Mouse (Mus musculus) mesoderm, embryonic 11.5 days (tissue): ENCODE results near the gene Prss27.
A peak's percentile ranks its signal among the peaks of the same experiment; 100 is the strongest.

ENCODE experiments used
- DNase-seq: peaks from one replicate; pipeline ENCODE4 v3.0.0-alpha.2; 2012; ENCODE audit warnings: low read depth, low spot score

The Prss27 gene

DNA sequence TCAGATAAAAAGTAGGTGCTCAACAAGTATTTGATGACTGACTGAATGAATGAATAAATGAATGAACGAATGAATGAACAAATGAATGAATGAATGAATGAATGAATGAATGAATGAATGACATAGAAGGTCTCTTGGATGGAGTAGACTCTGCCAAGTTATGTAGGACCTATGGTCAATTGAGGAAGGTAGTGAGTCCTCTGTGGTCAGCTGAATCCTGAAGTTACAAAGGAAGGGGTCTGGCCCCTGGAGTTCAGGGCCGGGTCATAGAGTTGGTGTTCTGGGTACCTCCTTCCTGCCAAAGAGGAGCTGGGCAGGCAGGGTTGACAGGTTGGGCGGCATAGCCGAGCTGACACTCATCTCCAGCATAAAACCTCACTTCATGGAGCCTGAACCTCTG, at the start of gene Prss27:
Prss27 (plus strand) TSS at position 301 of the 400 bp plus-strand sequence.
- DNase-seq: no peak

DNA sequence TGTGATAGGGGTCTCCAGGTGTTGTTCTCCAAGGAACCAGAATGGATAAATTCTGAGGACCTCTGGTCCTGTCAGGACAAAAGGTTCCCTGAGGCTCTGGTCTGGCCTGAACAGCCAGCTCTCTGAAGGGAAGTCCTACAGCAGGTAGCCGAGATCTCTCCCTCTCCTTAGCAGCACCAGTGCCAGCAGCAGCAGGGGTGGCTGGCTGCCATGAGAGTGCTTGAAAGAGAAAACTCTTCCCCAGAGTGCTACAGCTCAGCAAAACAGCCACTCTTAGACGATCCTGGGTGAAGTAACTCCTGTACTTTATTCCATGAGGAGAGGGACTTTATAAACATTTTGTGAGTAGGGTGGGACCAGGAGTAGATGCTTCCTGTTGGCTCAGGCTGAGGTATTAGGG, 48.1 kb upstream of the Prss27 start:
- no peak for DNase-seq

GRCm38 (mm10) chr17:23992789-23993553, 45.0 kb upstream of the Prss27 start:
- DNase-seq: no peak

- DNase-seq: peak; percentile 90
Observed at GRCm38 (mm10) chr17:23993559-23994428, 44.1 kb upstream of the Prss27 start.

GRCm38 (mm10) chr17:23994667-23995066, 43.3 kb upstream of the Prss27 start:
- DNase-seq: no peak

GRCm38 (mm10) chr17:23995421-23995820, 42.5 kb upstream of the Prss27 start:
- DNase-seq: no peak

DNA sequence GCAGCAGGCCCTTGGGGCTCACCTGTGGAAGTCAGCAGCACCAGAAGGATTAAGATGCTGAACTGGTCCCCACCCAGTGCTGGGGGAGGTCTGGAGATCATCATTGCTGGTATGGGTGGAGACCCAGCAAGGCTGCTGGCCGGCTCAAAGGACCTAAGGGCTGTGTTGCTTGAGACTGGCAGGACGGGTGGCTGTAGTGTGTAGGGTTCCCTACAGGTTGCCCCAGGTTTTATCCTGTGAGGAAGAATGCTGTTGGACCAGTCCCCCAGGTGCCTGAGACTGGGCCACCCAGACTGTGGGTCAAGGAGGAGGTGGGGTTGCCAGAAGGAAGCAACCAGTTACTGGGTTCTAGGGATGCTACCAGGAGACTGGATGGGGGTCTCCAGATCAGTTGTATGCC, 40.0 kb upstream of the Prss27 start, which contains the start of gene Prss22:
Prss22 (minus strand) TSS at position 200 of the 400 bp plus-strand sequence.
- DNase-seq: no peak

GRCm38 (mm10) chr17:23998383-23998782, 39.6 kb upstream of the Prss27 start:
- DNase-seq: no peak

GRCm38 (mm10) chr17:24000404-24000803, 37.5 kb upstream of the Prss27 start:
- no peak for DNase-seq

DNA sequence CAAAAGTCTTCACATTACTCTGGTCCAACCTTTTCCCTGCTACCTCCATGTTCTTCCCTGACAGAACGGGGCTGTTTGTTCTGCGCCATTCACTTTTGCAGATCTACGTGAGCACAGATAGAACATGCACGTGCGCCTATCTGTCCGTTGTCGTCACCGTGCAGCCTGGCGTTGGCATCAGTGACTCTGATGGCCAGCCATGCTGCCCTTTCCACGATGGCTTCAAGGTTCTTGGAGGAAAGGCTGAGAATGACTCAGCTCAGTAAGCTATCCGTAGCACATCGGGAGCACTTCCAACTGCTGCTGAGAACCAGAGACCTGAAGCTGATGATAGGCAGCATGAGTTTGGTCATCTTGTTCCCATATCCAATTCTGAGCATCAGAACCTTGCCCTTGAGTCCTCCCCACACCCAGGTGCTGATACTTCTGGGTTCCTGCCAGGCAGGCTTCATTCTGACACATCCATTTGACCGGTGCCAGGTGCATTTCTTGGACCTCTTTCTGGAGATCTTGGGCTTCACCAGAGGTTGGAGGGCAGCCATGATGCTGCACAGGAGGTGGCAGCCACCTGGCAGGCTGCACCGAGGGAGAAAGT, 33.8 kb upstream of the Prss27 start:
- no peak for DNase-seq

GRCm38 (mm10) chr17:24005049-24005448, 32.9 kb upstream of the Prss27 start:
- DNase-seq: no peak

GRCm38 (mm10) chr17:24006930-24007329, 31.0 kb upstream of the Prss27 start:
- no peak for DNase-seq

GRCm38 (mm10) chr17:24007391-24007790, 30.6 kb upstream of the Prss27 start:
- no peak for DNase-seq

GRCm38 (mm10) chr17:24008105-24008504, 29.8 kb upstream of the Prss27 start:
- no peak for DNase-seq

DNA sequence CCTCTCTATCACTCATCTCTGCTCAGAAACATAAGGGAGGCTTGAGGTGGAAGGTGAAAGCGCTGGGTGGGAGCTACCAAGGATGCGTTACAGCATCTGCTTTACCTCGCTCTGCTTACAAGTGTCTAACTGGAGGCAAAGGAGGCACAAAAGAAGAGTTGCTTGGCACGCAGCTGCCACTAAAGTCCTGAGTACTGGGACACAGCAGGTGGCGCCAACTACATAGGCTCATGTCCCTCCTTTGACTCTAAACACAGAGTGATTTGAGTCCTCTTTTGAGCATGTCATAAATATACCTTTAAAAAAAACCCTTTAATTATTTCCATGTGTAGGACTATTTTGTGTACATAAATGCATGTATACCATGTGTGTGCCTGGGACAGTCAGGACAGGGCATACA, 28.3 kb upstream of the Prss27 start:
- DNase-seq: no peak

GRCm38 (mm10) chr17:24012921-24013320, 25.0 kb upstream of the Prss27 start:
- DNase-seq: no peak

DNA sequence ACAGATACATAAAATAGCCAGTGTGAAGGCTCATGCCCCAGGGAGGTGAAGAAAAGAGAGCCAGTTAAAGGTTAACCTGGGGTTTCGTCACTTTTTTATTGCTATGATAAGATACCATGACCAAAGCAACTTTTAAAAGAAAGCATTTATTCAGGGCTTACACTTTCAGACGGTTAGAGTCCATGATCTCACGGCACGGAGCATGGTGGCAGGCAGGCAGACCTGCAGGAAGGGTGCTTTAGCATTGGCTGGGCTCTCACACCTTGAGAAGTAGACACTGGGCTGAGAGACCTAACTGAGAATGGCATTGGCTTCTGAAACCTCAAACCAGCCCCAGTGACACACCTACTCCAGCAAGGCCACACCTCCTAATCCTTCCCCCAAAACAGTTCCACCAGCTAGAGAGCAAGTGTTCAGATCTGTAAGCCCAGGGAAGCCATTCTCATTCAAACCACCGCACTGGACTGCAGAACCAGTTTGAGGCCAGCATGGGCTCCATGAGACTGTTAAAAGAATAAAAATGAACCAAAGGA, 23.4 kb upstream of the Prss27 start:
- no peak for DNase-seq

DNA sequence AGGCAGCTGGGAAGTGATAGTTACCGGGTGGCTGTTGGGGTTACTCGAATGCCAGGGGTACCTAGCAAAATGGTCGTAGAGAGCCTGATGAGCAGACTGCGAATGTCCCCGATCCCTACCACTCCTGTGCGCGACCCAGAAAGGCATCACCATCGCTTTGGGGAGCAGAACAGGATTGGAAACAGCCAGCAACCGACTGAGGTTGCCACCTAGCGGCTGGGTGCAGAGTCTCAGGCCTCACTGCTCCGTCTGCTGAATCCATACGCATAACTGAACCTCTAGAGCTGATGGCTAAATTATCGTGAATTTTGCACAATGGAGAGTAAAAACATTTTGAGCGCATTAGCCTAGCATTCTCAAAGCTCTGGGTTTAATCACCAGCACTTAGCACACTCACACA, 22.2 kb upstream of the Prss27 start:
- DNase-seq: peak; percentile 14

- DNase-seq: no peak
Observed at GRCm38 (mm10) chr17:24020696-24021095, 17.2 kb upstream of the Prss27 start.

DNA sequence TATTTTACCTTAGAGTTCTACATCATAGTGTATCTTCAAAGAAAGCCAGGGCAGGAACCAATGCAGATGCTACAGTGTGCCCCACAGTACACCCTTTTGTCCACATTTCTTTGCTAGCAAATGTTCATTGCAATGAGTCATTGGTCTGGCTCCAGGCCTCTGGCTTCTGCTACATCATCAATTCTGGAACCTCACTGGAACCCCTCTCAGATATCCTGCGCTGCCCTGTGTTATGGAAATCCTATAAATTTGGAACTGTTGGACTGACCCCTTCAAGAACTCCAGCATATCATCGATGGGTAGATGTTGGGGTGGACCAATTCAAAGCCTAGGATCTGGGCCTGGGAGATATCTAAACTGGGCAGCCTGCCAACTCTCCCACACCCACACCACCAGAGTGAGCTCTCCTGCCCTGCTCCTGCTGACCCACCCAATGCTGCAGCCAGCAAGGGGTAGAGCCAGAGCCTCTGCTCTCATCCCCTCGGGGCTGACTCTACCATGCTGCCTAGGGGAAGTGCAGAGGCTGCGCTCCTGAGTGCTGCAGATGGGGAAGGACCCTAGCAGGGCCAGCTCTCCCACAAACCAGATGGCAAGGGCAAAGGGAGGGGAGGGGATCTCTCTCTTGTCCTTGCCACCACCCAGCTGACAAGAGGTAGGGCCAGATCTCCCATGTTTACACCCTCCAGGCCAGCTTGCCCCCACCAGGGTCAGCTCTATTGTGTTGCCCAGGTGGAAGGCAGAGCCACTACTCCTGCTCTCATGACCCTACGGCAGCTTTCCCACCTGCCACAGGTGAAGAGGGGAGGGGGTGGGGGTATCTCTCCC, 16.4 kb upstream of the Prss27 start:
- DNase-seq: no peak

DNA sequence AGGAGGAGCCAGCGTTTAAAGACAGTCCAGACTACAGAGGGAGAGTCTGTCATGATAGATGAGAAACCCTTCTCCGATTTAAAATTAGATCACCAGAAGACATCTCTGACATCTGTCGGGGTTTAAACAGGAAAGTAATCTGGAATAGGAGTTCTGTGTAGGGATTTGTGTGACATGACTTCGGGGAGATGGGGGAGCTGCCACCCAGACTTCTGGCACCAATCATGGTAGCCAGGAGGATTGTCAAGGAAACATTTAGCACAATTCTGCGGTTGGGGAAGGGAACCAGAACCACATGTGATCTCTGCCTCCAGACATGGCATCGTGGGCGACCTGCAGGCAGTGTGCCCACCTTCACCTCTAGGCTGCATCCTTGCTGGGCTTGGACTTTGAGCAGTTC, 8.5 kb upstream of the Prss27 start:
- no peak for DNase-seq
